Mouse (Mus musculus): Measurements from ENCODE around the gene Rnf111.

Rnf111 gene

GRCm38 (mm10) chr9:70392563-70392907 lies 111.0 kb downstream of the Rnf111 start:
- peak; percentile 28 for DNase-seq

- DNase-seq: no peak
These were observed 111.6 kb downstream of the Rnf111 start for GRCm38 (mm10) chr9:70391660-70392562.

- DNase-seq: no peak
These were observed 112.5 kb downstream of the Rnf111 start for GRCm38 (mm10) chr9:70391042-70391441.

GRCm38 (mm10) chr9:70389548-70389947 lies 114.0 kb downstream of the Rnf111 start:
- DNase-seq: no peak

GRCm38 (mm10) chr9:70387410-70388119 lies 116.0 kb downstream of the Rnf111 start:
- DNase-seq: no peak

GRCm38 (mm10) chr9:70384958-70385728 lies 118.4 kb downstream of the Rnf111 start:
- DNase-seq: no peak

GRCm38 (mm10) chr9:70384494-70384893 lies 119.0 kb downstream of the Rnf111 start:
- DNase-seq: no peak

- DNase-seq: no peak
These were observed 119.8 kb downstream of the Rnf111 start for GRCm38 (mm10) chr9:70383750-70384149.

GRCm38 (mm10) chr9:70382091-70382490 lies 121.4 kb downstream of the Rnf111 start:
- no peak for DNase-seq

GRCm38 (mm10) chr9:70379502-70380467 lies 123.7 kb downstream of the Rnf111 start:
- no peak for DNase-seq
